Mouse (Mus musculus) megakaryocyte, adult 5-6 weeks (primary cell): ENCODE measurements at regions not wholly inside any gene's neighbourhood (a gene's known extent, or its start where the extent isn't known, plus 50 kb on each side); places are given as distances from the start of the nearest gene placed in this dataset.

Source experiments
- ATAC-seq: 2 replicates; pipeline ENCODE4 v1.8.0; 2016; ENCODE audit warnings: mild to moderate bottlenecking, inconsistent platforms; ENCODE audit not compliant: poor library complexity, severe bottlenecking

DNA sequence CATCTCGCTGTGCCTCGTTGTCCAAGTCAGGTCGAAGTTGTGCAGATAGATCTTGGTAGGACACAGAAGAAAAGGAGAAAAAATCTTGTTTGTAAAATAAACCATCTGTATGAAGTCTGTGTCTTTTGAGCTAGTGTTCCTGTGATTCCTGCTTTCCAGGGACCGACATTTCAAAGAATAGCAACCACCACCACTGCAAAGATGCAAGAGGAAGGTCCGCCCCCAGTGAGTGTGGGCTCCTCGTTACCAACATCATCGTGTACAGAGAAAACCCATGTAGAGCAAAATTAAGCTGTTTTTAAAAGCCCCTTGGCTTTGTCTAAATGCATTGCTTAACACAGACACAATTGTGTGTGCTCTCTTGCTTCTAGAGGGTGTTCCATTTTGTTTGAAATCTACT, 218.2 kb downstream of the Enc1 start:
- ATAC-seq = no peak

DNA sequence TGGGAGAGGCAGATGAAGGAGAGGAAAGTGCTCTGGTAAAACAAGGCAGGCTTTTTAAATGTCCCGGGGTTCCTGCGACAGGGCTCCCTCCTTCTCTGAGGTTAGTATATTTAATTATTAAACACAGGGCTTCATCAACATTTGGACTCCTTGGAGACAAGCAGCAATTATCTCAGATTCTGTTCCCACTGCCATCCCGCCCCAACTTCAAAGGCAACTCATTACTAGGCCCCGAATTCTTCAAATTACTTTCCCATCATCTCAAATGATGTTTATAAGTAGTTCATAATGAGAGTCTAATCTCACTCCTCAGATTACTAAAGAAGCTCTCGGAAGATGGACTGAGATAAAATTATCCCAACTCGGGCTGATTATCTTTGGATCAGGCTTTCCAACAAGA, 215.1 kb downstream of the Enc1 start:
- no peak for ATAC-seq

DNA sequence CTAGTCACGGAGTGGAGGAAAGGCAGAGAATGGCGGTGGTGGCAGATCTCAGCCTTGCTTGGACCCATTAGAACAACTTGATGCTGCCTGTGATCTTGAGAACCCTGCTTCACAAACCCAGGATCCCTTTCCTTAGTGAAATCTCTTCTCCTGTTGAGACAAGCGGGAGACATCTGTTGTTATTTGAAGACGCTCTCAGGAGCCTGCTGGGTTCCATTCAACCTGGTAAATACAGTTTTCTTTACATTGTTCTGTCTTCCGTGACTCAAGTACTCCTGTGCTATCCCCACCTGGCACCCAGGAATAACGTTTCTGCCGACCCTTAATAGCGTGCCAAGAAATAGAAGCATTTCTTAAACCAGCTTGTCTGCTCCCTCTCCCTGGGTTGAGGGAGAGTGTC, 213.8 kb downstream of the Enc1 start:
- no peak for ATAC-seq

DNA sequence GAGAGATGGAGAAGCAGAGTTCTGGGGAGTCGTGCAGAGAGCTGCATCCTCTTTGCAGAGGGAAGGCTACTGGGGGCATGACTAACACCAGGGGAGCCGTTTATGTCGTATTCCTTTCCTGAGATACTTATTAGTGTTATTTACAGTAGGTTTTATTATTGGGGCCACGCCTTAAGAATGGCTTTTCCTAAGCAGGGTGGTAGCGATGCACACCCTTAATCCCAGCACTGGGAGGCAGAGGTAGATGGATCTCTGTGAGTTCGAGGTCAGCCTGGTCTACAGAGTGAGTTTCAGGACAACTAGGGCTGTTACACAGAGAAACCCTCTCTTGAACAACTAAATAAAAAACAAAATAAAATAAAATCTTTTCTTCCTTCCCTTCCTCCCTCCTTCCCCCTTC, 212.6 kb downstream of the Enc1 start:
- ATAC-seq = no peak

DNA sequence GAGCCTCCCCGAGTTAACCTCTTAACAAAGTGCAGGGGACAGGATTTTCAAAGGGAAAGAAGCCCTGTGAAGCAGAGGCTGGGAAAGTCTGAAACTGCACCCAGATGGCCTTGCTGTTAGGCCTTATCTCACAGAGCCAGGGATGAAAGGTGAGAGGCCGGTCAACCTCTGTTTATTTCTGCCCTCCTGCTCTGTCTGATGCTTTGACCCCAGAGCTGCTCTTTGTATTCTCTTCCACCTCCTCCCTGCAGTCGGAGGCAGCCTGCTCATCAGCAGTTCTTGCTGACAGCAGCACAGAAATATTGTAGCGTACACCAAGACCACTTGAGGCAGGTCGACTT, 212.2 kb downstream of the Enc1 start:
- ATAC-seq = no peak

DNA sequence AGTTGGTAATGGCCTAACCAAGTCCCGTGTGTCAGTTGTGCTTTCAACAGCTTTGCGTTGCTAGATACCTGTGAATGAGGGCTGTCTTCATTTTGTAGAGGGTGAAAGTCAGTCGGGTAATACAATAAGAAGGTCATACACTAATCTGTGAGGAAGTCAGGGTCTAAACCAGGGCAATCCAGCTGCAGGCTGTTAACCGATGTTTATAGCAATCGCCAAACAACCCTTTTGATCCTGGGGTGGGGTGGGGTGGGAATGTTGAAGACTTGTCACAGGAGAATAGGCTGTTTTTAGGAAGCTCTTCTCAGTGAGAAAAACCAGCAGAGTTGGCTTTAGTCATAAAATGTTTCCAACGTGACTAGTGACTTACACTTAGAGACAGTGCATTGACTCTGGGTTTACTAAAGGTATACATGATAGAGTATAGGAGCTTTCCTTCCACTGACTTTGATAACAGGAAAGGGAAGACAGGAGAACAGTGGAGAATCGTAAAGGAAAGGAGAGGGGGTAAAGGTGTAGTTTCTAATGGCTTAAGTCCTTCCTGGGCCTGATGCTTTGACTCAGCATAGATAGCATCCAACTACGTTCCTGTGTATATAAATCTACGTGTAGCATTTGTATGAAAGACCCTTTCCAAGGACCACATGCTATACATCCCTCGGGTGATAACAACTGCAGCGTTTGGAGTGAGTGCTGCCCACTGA, 211.6 kb downstream of the Enc1 start:
- ATAC-seq = no peak

DNA sequence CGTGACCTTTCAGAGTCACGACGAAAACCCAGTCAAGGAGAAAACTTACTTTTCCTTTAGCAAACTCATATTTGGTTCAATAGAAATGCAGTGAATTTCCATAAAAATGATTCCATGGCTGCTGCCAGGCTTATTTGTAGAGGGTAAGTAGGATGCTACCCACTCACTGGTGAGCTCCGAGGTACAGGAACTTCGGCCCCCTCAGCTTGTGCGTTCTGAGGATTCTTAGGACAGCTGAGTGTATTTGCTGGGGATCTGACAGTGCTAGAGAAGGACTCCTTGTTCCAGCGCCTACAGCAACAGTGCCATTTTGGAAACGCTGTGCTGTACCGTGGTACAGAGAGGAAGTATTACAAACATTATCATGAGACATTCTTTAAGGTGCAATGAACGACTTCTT, 210.4 kb downstream of the Enc1 start:
- ATAC-seq = no peak

DNA sequence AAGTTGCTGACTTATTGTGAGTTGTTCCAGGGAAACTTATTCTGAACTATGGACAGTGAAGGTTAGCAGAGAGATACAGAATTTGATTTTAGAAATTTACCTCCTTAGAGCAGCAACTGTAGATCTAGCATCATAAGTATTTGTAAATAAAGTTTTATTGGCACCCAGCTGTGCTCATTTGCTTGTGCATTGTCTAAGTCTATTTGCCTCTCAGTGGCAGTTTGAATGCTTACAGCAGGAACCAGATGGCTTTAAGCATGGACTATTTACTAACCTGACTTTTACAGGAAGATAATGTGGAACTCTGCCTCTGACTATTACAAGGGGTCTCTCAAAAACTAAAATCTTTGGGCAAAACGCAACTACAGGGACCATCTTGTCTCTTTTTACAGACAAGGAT, 207.2 kb downstream of the Enc1 start:
- no peak for ATAC-seq

DNA sequence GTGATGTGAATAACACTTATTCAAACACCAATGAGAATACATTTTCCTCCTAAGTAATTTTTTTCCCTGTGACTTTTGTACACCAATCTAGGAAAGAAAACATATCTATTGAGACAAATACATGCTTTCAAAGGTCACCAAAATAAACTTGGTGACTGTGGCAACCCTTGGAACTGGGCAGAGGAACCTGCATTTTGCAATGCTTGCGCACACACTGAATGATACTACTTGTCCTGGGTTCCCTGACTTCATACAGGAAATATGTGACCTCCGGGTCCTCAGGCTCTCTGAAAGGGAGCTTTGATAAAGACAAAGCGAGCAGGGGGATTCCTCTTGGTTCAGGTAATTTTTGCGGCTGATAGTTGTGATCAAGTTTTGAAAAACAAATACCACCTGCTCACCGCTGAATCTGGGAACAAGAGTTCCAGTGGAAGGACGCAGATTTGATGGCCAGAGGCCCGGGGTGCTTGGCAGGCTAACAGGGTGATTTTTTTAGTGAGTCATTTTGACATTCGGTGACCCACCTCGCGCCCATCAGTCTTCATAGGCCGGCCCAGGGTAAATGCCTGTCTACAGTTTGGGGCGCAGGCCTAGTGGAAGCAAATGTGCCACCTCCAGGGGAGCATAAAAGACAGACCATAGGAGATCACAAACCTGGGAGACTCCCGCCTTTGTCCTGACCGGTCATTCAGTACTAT, 203.0 kb downstream of the Enc1 start:
- no peak for ATAC-seq

DNA sequence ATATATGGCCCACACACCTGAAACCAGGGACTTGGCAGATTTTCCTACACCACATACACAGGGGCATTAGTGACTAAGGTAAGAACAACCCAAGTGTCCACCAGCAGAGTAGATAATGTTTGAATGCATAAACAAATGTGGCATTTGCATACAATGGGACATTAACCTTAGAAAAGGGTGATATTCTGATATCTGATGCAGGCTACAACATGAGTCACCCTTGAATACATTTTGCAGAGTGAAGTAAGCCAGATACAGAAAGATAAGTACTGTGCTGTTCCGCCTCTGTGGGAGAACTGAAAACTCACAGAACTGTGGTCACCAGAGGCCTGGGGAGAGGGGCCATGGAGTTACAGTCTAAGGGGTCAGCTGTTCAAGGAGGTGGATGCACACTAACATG, 201.9 kb downstream of the Enc1 start:
- ATAC-seq = peak; percentile 36

DNA sequence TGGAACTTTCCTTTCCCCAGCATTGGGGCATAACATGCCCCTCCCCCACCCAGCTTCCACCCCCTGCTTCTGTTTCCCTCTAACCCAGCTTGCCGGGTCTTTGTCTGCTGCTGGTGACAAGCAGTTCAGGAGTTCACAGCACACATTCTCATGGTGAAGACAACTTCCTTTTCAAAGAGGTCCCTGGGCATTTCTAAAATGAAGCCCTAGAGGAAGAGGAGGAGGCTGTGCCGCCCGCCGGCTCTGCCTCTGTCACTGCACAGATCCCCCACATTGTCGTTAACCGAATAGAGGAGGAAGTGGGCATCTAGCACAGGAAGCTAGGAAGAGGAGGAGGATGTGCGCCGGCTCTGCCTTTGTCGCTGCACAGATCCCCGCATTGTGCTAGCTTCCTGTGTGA, 201.4 kb downstream of the Enc1 start:
- peak; percentile 78 for ATAC-seq

DNA sequence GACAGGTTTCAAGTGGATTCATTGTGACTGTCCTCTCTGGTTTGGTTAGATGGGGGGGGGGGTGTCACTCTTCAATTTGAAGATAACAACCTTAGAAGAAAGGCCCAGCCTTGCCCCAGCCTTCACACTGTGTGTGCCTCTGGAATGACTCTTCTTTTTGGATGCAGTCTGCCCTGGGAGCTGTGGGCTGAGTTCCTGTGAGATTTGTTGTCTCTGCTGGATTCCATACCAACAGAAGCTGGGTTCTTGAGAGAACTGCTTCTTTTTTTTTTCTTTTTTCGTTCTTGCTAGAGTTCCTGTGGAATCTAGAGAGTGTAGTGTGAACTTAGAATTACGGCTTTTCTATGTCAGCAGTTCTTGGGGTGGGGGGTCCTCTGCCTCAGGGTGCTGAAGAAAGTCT, 200.9 kb downstream of the Enc1 start:
- ATAC-seq = no peak

DNA sequence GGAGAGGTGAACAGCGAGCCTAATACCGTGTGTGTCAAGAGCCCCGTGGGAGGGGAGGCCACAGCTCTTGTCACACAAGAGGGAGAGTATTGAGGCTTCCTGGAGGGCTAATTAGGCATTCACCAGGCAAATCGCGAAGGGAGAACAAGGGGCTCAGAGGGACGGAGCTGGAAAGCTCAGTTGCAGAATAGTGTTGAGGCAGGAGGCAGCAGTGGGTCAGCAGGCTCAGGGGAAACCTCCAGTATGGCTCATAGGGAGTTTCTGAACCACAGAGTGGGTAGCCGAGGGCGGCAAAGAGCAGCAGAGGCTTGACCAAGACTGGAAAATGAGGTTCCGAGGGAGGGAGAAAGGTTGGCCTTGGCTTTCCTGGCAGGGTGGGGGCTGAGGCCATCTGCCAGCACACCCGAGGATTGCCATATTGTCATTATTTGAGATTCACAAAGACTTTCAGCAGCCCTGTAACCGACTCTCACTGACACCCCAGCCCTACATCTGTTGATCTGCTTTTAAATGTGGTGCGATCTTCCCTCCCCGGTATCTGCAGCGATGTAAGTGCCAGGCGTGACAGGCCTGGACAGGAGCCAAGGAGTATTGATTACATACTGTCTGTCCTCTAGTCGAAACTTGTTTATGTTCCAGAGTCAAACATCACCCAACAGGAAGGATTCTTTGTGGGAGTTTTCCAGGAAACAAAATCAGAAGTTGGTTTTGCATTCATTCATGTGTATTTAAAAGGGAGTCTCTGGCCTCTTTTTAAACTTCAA, 198.5 kb downstream of the Enc1 start:
- ATAC-seq = no peak

DNA sequence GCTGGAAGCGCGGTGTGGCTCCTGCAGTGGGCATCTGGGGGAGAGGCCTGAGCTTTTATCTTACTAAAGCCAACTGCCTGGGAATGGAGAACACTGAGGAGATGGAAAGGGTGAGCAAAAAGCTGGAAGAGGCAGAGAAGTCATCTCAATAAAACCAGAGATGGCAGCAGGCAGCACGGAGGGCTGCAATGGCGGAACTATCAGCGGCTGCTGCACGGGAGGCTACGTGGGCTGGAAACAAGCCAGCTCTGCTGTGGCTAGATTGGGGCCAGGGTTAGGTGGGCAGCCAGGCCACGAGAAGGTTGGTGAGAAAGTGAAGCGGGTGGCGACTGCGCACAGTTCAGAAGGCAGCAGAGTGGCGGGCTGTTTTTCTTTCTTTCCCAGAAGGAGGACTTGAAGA, 197.8 kb downstream of the Enc1 start:
- no peak for ATAC-seq

DNA sequence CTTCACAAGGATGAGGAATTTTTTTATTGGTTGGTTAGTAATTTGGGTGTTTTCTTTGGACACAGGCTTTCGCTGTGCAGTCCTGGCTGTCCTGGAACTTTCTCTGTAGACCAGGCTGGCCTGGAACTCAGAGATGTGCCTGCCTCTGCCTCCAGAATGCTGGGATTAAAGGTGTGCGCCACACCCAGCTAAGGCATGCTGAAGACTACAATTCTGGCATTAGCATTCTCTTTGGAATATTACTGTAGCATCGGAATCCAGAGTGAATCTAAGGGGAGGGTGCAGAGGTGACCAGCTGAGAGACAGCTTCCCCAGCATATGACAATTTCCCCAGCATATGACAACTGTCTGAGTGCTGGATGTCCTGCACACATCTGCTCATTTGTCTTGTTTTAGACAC, 197.4 kb downstream of the Enc1 start:
- ATAC-seq = no peak

DNA sequence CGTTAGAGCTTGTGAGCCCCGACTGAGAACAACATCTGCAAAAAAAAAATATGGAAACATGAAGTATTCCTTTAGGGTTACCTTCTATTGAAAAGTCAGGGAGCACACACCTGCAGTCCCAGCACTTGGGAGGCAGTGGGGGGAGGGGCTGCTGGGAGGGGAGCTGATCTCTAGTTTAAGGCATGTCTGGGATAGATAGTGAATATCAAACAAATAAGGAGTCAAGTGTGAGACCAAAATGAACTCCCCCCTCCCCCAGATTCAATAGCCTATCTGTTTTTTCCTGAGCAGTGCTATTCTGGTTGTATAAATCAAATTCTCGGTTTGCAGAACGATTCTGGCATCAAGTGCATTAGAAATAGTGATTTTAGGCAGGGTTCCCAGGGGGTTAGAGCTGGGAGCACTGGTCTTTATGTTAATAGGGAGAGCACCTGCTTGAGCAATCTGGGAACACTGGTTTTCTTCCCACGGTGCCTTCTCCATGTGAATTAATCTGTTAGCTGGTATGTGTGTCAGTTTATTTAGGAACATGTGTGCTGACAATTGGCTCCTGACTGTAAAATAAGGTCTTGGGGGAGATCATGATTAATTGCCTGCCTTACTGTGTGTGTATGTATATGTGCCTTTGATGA, 195.9 kb downstream of the Enc1 start:
- ATAC-seq = no peak

DNA sequence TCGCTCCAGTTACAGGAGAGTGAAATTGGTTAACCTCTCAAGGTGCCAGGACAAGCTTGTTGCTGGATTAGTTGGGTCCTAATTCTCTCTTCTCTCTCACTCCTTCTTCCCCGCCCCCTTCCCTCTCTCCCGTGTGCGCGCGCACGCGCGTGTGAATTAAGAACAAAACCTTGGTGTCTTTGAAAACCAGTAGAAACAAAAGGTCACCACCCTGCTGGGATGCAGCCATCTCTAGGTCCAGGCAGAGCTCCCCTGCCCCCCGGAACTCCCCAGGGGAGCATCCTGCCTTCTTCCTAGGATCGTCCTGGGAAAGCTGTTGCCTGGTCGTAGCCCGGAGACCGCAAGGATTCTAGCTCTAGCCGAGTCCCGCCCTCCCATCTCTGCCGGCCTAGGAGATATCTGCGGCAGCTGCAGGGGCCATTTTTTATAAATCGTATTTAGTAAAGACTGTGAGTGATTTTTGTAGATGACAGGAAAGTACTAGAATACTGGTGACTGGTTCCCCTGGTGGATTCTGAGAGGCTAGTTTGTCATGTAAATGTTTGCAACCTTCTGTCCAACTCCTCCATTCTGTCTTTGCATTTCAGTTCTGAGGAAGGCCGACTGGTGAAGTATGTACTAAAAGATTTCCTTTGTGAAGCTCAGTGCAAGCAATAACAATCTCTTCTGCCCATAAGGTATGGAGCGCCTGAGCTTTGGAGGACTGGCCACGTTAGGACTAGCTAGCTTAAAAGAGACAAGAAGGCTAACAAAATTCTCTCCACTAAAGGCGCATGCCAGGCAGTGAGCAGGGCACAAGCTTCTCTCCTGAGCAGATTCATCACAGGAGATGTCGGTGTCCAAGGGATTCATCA, 195.2 kb downstream of the Enc1 start:
- peak; percentile 23; the same call in 1 of the 2 replicates for ATAC-seq

DNA sequence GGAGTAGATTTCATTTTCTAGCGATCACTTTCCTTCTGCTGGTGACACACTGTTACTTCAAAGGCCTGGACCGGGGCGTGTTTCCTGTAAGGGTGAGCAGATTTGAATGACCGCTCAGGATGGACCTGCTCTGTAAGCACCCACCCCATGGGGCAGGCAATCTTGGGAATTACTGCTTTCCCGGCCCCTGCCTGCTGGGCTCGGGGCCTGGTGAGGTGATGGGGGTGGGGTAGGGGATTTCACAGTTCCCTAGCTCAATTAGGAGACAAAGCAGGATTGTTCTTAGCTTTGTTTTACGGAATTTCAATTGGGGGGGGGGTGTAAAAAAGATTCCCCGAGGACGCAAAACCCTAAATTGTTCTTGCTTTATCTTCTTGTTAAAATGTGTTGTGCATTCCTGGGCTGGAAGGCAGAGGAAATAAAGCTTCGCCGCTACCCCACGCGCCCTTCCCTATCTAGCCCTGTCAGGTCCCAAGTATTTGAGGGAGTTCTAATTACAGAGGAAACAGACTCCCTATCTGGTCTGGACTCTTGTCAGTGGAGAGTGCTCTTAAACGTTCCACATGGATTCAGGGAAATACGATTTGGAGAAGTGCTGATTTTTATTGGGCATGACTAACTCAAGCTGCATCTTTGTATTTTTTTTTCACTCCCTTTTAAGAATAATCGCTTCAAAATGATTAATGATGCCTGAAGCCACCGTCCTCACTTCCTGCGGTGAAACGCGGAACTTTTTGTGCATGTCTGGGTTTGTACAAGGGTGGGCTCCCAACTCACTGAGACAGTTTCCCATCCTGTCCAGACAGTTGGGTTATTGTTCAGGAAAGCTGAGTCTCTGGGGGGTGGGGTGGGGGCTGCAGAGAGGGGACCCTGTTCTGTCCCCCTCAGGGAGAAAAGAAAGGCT, 194.3 kb downstream of the Enc1 start:
- no peak for ATAC-seq

DNA sequence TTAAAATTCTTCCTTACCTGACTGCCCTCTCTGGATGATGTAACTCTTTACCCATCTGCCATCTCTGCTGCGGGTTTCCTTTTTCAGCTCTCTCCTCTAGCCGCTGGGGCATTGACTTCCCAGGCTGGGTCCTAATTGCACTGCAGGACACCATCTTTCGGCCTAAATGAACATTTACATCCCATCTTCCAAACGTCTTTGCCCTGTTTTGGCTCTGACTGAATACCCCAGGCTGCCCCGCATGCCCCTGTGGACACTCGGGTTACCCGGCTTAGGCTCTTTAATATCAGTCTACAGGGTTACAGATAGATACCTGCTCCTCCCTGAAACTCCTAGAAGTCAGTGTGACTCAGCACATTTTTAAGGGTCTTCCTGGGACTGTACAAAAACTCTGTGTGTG, 193.3 kb downstream of the Enc1 start:
- no peak for ATAC-seq

DNA sequence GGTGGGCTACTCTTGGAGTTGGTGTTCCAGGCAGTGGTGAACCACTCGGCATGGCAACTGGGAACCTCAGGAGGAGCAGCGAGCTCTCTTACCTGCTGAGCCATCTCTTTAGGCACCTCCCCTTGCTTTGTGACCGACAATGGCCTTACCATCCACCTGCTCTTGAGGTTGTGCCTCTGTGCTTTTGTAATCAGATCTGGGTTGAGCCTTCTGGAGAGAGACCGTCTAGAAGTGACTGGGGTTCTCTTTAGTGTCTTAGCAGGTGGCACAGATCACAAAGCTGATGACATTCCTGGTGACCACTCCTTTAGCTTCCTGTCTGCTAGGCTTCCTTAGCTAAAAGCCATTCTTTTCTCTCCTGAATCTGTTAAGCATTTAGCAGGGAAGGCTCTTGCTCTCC, 191.7 kb downstream of the Enc1 start:
- no peak for ATAC-seq
